In the genomic region with DNA sequence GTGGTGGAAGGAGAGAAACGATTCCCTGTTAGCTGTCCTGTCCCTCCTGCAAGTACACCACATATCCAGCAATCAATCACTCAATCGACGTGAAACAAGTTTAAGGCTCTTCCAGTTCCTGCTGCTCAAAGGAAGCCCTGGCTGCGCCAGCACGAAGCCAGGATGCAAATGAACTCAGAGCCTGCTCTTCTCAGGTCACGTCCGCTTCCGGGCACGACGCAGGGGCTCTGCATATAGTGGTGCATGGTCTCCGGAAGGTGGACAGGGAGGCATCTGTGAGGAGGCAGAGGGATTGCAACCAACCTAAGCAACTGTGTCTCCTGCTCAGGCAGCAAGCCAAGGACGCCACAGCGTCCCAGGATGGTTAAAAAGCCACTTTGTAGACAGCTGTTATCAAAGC, we compare ENCODE assay signal across 8 mouse cellular contexts.
A peak's percentile ranks its signal among the peaks of the same experiment; 100 is the strongest.
DNase-seq lines count a peak whose midpoint lies in the region; ATAC-seq lines count a peak whose summit lies in the region.

No protein-coding gene starts in this region.

- no peak overlapping the region for H3K27ac ChIP-seq in lung, embryonic 16.5 days (ENCODE audit: low read length)
- H3K27ac ChIP-seq in embryonic facial prominence, embryonic 12.5 days, result no peak overlapping the region
- H3K27ac ChIP-seq in hindbrain, embryonic 16.5 days (ENCODE audit: low read depth, low read length), result no peak overlapping the region

- 9% methylated on average over 13 of the region's 13 CpGs for WGBS in lung, embryonic 16.5 days
- WGBS in embryonic facial prominence, embryonic 12.5 days, result 2% methylated on average over 13 of the region's 13 CpGs
- under 1% methylated on average over 13 of the region's 13 CpGs for WGBS in hindbrain, embryonic 16.5 days

- peaks cover 37% of the 10 kb centered on the region for H3K4me1 ChIP-seq in lung, embryonic 16.5 days (replicated peaks; ENCODE audit: control insufficient read depth, insufficient read depth, low read length)
- peaks cover 32% of the 10 kb centered on the region for H3K4me1 ChIP-seq in embryonic facial prominence, embryonic 12.5 days
- H3K4me1 ChIP-seq in hindbrain, embryonic 16.5 days (ENCODE audit: control insufficient read depth, insufficient read depth, low read depth, low read length), result peaks cover 6% of the 10 kb centered on the region

- H3K4me2 ChIP-seq in lung, embryonic 16.5 days (ENCODE audit: low read depth, low read length), result peak overlapping the region; percentile 16
- peak overlapping the region; percentile 23 for H3K4me2 ChIP-seq in embryonic facial prominence, embryonic 12.5 days (replicated peaks)
- H3K4me2 ChIP-seq in hindbrain, embryonic 16.5 days (ENCODE audit: low read length), result peak overlapping the region; percentile 45

- H3K9ac ChIP-seq in lung, embryonic 16.5 days (ENCODE audit: low read length), result peak overlapping the region; percentile 21; the same call in 1 of the 2 replicates
- H3K9ac ChIP-seq in embryonic facial prominence, embryonic 12.5 days, result no peak overlapping the region
- no peak overlapping the region; the same call in 1 of the 2 replicates for H3K9ac ChIP-seq in hindbrain, embryonic 16.5 days (ENCODE audit: low read depth, low read length)

- H3K36me3 ChIP-seq in lung, embryonic 16.5 days (ENCODE audit: control insufficient read depth, insufficient read depth, low read length), result no peaks in the 10 kb centered on the region
- no peaks in the 10 kb centered on the region for H3K36me3 ChIP-seq in embryonic facial prominence, embryonic 12.5 days
- no peaks in the 10 kb centered on the region for H3K36me3 ChIP-seq in hindbrain, embryonic 16.5 days (ENCODE audit: control insufficient read depth, insufficient read depth, low read length)

- peaks cover 16% of the 10 kb centered on the region for H3K27me3 ChIP-seq in lung, embryonic 16.5 days (ENCODE audit: control insufficient read depth, insufficient read depth, low read depth, low read length)
- H3K27me3 ChIP-seq in embryonic facial prominence, embryonic 12.5 days, result peaks cover 68% of the 10 kb centered on the region
- H3K27me3 ChIP-seq in hindbrain, embryonic 16.5 days (replicated peaks; ENCODE audit: control insufficient read depth, insufficient read depth, low read length), result peaks cover 42% of the 10 kb centered on the region

- peaks cover 3% of the 10 kb centered on the region for H3K9me3 ChIP-seq in lung, embryonic 16.5 days (ENCODE audit: control insufficient read depth, low read length)
- no peaks in the 10 kb centered on the region for H3K9me3 ChIP-seq in embryonic facial prominence, embryonic 12.5 days
- H3K9me3 ChIP-seq in hindbrain, embryonic 16.5 days (ENCODE audit: control insufficient read depth, low read length), result no peaks in the 10 kb centered on the region

- ATAC-seq in lung, embryonic 16.5 days (ENCODE audit: low read depth), result no peak
- no peak for ATAC-seq in embryonic facial prominence, embryonic 12.5 days (ENCODE audit: insufficient number of reproducible peaks, insufficient read depth, low FRiP score, low TSS enrichment)
- ATAC-seq in hindbrain, embryonic 16.5 days, result no peak

- no peak overlapping the region for H3K4me3 ChIP-seq in lung, embryonic 16.5 days (ENCODE audit: low read length)
- no peak overlapping the region for H3K4me3 ChIP-seq in embryonic facial prominence, embryonic 12.5 days
- no peak overlapping the region; the same call in 1 of the 2 replicates for H3K4me3 ChIP-seq in hindbrain, embryonic 16.5 days (ENCODE audit: low read length)

- no peak for DNase-seq in lung, postnatal 25 days (ENCODE audit: low spot score)
- DNase-seq in naive thymus-derived CD4-positive, alpha-beta T cell, adult 2 months (ENCODE audit: low read depth), result peak; percentile 11
- no peak for DNase-seq in layer of hippocampus, adult 9-11 months
- DNase-seq in spleen, postnatal 4 days (ENCODE audit: low spot score in 2 of 2), result no peak
- no peak for DNase-seq in urinary bladder, adult 18-20 months (ENCODE audit: low spot score in 2 of 2)
